Mouse (Mus musculus): ENCODE results near the gene Fam57b. TPM values are rescaled to one million over a fixed set of nuclear protein-coding genes. Genes with fewer than 3 reads are reported as not detected.
"Not testable (repeated sequence)": the region's sequence is repeated elsewhere in the genome, so short reads cannot be mapped to it uniquely, and the experiment has no call there.

Fam57b gene
- total RNA-seq, 2 experiments from 2014 or later: 10.1 to 11.0 TPM

GRCm38 (mm10) chr7:126776598-126777057 is 20.8 kb upstream of the Fam57b start, which contains the start of gene Ypel3:
Gene Ypel3 (plus strand): TSS chr7:126776955.
- intact Hi-C loops (cut with DNase I): loop anchor here (2.0 kb wide), 1 partner anchor 16 kb away; no protein-coding TSS in a partner anchor
- DNase-seq: peak; percentile 96 to 97

- intact Hi-C loops (cut with DNase I): loop anchor here (2.0 kb wide), 1 partner anchor 17 kb away; no protein-coding TSS in a partner anchor
- DNase-seq: peak in 1 of 2 experiments; percentile 57
These were observed 20.0 kb upstream of the Fam57b start for GRCm38 (mm10) chr7:126777476-126777875.

DNA sequence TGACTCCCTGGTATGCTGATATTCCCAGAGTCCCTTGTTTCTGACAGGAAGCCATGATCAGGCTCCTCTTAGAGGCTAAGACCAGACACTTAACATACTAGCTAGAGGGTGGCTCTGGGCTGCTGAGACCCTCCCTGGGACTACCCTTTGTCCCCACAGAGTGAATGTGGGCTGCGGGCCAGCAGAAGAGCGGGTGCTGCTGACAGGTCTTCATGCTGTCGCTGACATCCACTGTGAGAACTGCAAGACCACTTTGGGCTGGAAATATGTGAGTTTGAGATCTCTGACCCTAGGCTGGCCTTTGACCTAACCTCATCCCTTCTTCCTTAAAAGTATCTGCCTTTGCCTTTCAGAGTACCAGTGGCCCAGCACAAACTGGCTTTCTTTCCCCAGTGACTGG is 19.3 kb upstream of the Fam57b start:
- intact Hi-C loops (cut with DNase I): no loop called here
- no peak for DNase-seq

DNA sequence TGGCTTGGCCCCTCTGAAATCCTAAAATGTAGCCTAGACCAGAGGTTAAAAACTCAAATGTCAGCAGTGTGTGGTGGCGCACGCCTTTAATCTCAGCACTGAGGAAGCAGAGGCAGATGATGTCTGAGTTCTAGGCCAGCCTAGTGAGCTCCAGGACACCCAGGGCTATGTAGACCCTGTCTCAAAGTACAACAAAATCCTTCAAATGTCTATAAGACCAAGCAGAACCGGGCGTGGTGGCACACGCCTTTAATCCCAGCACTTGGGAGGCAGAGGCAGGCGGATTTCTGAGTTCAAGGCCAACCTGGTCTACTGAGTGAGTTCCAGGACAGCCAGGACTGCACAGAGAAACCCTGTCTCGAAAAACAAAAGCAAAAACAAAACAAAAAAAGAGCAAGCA is 18.4 kb upstream of the Fam57b start:
- intact Hi-C loops (cut with DNase I); DNase-seq: not testable (repeated sequence)

DNA sequence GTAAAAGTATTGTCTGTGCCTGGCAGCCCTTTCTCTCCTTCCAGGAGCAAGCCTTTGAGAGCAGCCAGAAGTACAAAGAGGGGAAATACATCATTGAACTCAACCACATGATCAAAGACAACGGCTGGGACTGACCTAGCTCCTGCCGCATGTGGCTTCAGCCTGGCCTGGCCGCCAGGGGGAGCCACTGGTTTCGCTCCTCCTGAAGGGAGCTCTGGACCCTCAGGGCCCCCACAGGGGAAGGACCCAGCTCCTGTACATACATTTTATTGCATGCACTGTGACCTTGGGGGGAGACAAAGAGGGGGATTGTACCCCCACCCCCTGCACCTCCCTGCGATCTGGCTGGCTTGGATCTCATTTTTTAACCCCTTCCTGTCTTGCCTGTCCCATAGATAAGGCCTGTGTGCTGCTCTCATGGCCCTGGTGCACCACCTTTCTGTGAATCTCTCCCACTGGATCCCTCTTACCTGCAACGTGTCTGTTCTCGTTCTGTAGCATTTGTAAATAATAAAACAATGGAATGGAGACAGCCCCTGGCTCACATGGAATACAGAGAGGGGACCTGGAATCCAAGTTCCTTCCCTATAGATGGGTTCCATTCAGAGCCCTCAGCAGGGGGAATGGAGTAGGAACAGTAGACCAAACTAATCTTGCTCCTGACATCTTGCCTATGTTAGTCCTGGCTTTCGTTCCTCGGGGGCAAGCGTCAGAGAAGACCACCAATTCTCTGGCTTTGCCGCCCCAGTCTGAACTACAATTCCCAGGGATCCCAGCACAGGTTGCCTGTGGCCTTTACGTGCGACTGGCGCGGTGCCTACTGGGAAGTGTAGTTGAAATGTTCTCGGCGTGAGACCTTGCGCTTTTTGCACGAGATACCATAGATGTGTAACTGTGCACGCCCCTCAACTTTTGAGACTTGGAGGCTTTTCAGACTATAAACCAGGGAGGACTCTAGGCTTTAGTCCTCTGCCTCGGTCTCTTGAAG is 17.2 kb upstream of the Fam57b start:
- DNase-seq: peak; percentile 87 to 93
- intact Hi-C loops (cut with DNase I): no loop called here

- peak in 1 of 2 experiments; percentile 49 for DNase-seq
- intact Hi-C loops (cut with DNase I): no loop called here
These were observed 16.4 kb upstream of the Fam57b start, which contains the start of gene Tbx6 for GRCm38 (mm10) chr7:126780971-126781635. Gene Tbx6 (plus strand): TSS chr7:126781483.

- intact Hi-C loops (cut with DNase I): no loop called here
- DNase-seq: no peak
These were observed 15.7 kb upstream of the Fam57b start for GRCm38 (mm10) chr7:126781661-126782370.

DNA sequence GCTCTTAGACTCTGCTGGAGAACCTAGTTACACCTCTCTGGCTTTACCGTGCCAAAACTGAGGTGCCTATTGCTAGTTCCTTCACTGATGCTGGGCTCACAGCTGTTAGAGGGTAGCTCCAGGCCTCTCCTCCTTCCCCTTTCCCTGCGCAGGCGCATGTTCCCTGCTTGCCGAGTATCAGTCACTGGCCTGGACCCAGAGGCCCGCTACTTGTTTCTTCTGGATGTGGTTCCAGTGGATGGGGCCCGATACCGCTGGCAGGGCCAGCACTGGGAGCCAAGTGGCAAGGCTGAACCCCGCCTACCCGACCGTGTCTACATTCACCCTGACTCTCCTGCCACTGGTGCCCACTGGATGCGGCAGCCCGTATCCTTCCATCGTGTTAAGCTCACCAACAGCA is 14.8 kb upstream of the Fam57b start:
- DNase-seq: no peak
- intact Hi-C loops (cut with DNase I): no loop called here

DNA sequence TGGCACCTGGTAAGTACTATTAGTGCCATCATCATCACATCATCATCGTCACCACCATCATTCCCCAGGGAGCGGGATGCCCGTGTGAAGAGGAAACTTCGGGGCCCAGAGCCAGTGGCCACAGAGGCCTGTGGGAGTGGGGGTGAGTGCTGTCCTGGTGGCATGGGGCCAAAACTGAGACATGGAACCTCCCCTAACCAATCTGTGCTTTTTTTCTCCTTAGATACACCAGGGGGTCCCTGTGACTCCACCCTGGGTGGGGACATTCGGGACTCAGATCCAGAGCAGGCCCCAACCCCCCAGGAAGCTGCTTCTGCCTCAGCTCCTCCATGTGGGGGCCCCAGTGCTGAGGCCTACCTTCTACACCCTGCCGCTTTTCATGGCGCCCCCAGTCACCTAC is 13.0 kb upstream of the Fam57b start:
- DNase-seq: no peak
- intact Hi-C loops (cut with DNase I): no loop called here

DNA sequence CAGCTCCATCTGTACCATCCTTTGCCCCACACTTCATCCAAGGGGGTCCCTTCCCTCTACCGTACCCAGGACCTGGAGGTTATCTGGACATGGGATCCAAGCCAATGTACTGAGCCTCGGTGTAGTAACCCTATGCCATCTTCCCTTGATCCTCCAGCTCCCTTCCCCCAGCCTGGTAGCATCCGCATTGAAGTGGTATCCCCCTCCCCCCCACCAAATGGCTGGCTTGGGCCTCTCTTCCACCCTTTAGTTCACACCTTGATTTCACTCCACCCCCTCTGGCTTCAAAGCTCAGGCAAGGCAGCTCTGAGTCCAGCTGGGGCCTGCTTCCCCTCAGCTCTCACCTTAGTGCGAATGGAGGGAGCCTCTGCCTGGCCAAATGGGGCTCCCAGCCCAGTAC is 12.4 kb upstream of the Fam57b start:
- DNase-seq: no peak
- intact Hi-C loops (cut with DNase I): no loop called here

- no peak for DNase-seq
These were observed 11.3 kb upstream of the Fam57b start for GRCm38 (mm10) chr7:126786142-126786541.

GRCm38 (mm10) chr7:126789141-126789540 is 8.3 kb upstream of the Fam57b start:
- no peak for DNase-seq
- intact Hi-C loops (cut with DNase I): no loop called here

More at GRCm38 (mm10) chr7:126786142-126786541, 11.3 kb upstream of the Fam57b start:
- intact Hi-C loops (cut with DNase I): no loop called here

- peak; percentile 98 to 99 for DNase-seq
- intact Hi-C loops (cut with DNase I): loop anchor here (2.0 kb wide), 1 partner anchor 31 kb away; no protein-coding TSS in a partner anchor
These were observed 5.4 kb upstream of the Fam57b start, which contains the start of gene Ppp4c for GRCm38 (mm10) chr7:126791851-126792720. Gene Ppp4c (minus strand): TSS chr7:126792496.

DNA sequence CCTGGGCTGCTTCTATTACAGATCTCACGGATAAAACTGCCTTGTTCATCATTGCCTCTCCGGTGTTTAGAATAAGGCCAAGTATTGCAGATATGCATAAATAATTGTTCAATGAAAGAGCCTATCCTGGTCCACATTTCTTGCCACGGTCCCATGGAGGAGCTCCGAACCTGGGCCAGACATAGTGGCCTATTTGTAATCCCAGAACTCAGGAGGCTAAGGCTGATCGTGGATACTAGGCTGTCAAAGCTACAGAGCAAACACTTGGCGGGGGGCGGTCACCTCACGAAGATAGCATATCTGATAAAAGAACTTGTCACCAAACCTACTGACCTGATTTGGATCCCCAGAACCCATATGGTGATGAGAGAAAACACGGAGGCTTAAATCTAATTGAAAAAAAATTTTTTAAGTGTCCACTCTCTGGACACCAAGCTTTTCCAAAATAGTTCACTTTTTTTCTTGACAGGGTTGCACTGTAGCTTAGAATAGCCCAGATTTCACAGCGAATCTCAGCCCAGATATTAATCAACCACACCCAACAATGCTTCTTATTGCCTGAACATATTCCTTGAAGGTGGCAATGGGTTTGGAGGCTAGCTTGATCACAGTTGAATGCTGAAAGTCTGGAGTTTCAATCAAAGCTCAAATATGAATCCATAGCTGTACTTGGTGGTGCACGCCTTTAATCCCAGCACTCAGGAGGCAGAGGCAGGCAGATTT is 4.6 kb upstream of the Fam57b start:
- intact Hi-C loops (cut with DNase I): loop anchor here (2.0 kb wide), 1 partner anchor 32 kb away; no protein-coding TSS in a partner anchor
- no peak for DNase-seq

DNA sequence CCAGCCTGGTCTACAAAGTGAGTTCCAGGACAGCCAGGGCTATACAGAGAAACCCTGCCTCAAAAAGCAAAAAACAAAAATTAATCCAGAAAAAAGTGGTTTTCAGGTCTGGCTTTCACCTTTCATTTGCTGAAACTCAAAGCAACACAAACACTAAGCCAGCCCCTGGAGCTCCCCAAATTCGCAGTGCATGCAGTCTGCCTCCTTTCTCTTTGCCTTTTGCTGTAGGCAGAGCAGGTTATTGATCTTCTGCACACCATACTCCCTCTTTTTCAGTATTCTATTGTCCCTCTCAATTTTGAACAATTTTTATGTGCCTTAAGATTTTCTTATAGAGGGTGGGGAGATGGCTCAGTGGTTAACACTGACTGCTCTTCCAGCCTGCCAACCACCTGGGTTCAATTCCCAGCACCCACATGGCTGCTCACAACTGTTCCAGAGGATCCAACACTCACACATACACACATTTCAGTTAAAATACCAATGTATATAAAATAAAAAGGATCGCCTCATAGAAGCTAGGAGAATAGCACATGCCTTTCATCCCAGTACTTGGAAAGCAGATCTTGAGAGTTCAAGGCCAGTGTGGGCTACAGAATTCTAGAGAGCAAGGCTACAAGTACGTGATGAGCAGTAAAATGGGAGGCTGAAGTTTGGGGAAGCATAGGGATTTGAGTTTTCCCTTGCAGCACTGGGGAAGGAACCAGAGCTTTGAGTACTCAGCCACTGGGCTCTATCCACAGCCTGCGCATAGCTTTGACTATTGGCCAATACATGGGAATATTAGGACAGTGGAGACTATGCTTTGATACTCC is 3.8 kb upstream of the Fam57b start:
- intact Hi-C loops (cut with DNase I): loop anchor here (2.0 kb wide), 1 partner anchor 33 kb away; no protein-coding TSS in a partner anchor
- DNase-seq: no peak

DNA sequence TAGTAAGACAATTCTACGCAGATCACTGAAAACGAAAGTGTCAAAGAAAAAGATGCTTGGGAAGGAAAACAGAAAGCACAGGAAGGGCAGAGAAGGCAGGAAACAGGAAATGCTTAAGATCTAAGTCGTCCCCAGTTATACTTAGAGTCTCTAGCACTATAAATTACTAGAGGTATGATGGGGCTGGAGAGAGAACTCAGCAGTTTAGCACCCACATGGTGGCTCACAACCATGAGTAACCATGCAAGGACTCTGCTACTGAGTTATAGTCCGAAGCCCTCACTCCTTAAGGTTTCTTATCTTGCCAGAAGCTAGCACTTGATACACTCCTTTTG is 3.2 kb upstream of the Fam57b start:
- no peak for DNase-seq
- intact Hi-C loops (cut with DNase I): no loop called here

DNA sequence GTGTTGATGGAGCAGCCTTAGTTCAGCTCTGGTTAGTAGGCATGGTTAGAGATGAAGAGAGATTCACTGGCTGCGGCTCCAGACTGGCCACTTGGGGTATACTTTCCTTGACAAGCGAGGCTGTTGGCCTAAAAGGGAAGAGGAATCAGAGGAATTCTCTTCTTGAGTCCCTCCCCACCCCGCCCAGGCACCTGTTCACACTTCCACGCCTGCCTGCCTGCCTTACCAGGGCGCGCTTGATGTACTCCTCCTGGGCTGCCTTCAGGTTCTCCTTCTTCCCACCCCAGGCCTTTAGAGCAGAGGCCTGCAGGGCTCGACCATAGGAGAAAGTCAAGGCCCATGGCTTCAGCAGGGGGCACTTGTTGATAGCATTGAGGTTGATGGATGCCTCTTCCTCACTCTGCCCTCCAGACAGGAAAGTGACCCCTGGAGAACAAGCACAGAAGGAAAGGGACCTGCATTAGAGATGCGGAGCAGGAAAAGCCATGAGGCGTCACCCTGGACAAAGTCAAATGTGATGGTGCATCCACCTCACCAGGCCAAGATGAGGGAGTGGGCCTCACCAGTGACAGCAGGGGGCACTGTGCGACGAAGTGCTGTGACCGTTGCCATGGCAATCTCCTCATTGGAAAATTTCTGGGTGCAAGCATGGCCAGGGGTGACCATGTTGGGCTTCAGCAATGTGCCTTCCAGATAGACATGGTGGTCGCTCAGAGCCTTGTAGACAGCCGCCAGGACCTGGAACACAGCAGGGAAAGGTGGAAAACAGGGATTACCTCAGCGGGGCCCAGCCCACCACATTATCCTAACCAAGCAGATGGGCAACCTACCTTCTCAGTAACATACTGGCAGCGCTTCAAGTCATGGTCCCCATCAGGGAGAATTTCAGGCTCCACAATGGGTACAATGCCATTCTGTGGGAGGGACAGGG is 1.8 kb upstream of the Fam57b start:
- no peak for DNase-seq
- intact Hi-C loops (cut with DNase I): no loop called here

Measured in heart, postnatal 10 days (tissue).